Mouse (Mus musculus): ENCODE results near the gene Unc5a. TPM values are rescaled to one million over a fixed set of nuclear protein-coding genes. Genes with fewer than 3 reads are reported as not detected.

Unc5a gene
- total RNA-seq (2021), result 100 to 1,000 TPM; 109 to 110 TPM
- long read RNA-seq, experiment 1, transcript Unc5a-202 (15 exons, 3,827 nt), result major isoform, 34 of 107 reads
- long read RNA-seq, experiment 1, partial matches to known transcripts, result 59 of 107 reads
- long read RNA-seq, experiment 1, other reads (novel, unspliced or antisense), result 12 of 107 reads
- long read RNA-seq, experiment 2, transcript Unc5a-202 (15 exons, 3,827 nt), result major isoform, 49 of 130 reads
- long read RNA-seq, experiment 2, partial matches to known transcripts, result 58 of 130 reads
- long read RNA-seq, experiment 2, other reads (novel, unspliced or antisense), result 21 of 130 reads

- DNase-seq (ENCODE audit: low spot score in 2 of 2), result peak; percentile 83 to 85
These were observed at the start of gene Unc5a for GRCm38 (mm10) chr13:54948531-54949493. Gene Unc5a, plus strand, starts transcription at chr13:54949411.

DNA sequence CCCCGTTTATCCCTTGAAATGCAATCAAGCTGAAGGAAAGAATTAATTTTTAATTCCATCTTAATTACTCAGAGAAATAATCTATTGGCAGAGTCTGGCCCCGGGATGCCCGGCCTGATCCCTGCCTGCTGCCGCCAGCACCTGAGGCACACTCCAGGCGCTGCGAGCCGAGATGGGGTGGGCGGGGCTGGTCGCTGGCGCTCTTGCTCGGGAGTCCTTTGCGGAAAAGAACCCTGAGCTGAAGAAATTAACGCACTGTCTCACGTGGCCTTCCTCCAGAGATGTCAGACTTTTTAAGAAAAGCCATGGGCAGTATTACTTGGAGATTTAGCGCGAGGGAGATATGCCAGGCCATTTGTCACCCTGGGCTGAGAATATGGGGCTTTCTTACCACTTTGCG is 37.2 kb upstream of the Unc5a start:
- no peak for DNase-seq (ENCODE audit: low spot score in 2 of 2)

GRCm38 (mm10) chr13:54912894-54913621 is 36.2 kb upstream of the Unc5a start:
- no peak for DNase-seq (ENCODE audit: low spot score in 2 of 2)

GRCm38 (mm10) chr13:54916644-54917043 is 32.6 kb upstream of the Unc5a start:
- DNase-seq (ENCODE audit: low spot score in 2 of 2), result no peak

- no peak for DNase-seq (ENCODE audit: low spot score in 2 of 2)
These were observed 30.3 kb upstream of the Unc5a start for GRCm38 (mm10) chr13:54918910-54919309.

- DNase-seq (ENCODE audit: low spot score in 2 of 2), result no peak
These were observed 29.5 kb upstream of the Unc5a start for GRCm38 (mm10) chr13:54919666-54920065.

GRCm38 (mm10) chr13:54921700-54922099 is 27.5 kb upstream of the Unc5a start:
- DNase-seq (ENCODE audit: low spot score in 2 of 2), result no peak

DNA sequence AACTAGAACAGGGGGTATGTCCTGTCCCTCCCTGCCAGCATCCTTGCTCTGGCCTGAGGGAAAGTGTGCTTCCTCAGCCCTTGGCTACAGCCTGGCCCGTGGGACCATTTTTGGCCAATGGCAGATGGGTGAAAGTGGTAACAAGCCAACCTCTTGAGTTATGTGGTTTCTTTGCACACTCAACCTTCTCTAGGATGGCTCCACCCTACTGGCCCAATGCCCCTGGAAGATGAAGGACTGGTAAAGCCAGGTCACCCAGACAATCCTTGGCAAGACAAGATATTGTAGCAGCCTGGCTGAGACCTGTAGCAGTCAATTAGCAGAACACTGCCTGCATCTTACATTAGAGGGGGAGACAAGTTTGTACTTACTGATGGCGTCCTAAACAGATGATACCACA is 25.5 kb upstream of the Unc5a start:
- no peak for DNase-seq (ENCODE audit: low spot score in 2 of 2)

DNA sequence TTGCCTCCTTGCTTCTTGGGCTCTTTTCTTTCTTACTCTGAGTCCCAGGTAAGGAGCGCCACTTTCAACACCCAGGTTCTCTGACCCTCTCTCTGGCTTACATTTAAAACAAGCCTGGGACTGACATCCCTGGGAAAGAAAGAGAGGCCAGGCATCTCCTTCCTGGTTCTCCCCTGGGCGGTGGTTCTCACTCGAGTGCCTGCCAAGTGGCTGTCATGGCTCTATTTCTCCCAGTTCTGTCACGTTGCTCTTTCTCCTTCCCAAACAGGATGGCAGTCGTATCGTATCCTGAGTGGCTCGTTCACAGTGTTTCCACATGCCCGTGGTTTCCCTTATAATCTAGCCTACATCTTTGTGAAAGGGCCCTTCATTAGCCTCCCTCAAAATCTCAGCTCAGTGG is 23.7 kb upstream of the Unc5a start:
- no peak for DNase-seq (ENCODE audit: low spot score in 2 of 2)

GRCm38 (mm10) chr13:54926654-54927053 is 22.6 kb upstream of the Unc5a start:
- DNase-seq (ENCODE audit: low spot score in 2 of 2), result peak in 1 of 2 experiments; percentile 86

GRCm38 (mm10) chr13:54930123-54930522 is 19.1 kb upstream of the Unc5a start:
- no peak for DNase-seq (ENCODE audit: low spot score in 2 of 2)

GRCm38 (mm10) chr13:54934873-54935272 is 14.3 kb upstream of the Unc5a start:
- DNase-seq (ENCODE audit: low spot score in 2 of 2), result no peak

- DNase-seq (ENCODE audit: low spot score in 2 of 2), result peak; percentile 75 to 85
These were observed 13.0 kb upstream of the Unc5a start for GRCm38 (mm10) chr13:54936173-54936572.

GRCm38 (mm10) chr13:54937885-54938284 is 11.3 kb upstream of the Unc5a start:
- DNase-seq (ENCODE audit: low spot score in 2 of 2), result no peak

GRCm38 (mm10) chr13:54938493-54938892 is 10.7 kb upstream of the Unc5a start:
- DNase-seq (ENCODE audit: low spot score in 2 of 2), result no peak

DNA sequence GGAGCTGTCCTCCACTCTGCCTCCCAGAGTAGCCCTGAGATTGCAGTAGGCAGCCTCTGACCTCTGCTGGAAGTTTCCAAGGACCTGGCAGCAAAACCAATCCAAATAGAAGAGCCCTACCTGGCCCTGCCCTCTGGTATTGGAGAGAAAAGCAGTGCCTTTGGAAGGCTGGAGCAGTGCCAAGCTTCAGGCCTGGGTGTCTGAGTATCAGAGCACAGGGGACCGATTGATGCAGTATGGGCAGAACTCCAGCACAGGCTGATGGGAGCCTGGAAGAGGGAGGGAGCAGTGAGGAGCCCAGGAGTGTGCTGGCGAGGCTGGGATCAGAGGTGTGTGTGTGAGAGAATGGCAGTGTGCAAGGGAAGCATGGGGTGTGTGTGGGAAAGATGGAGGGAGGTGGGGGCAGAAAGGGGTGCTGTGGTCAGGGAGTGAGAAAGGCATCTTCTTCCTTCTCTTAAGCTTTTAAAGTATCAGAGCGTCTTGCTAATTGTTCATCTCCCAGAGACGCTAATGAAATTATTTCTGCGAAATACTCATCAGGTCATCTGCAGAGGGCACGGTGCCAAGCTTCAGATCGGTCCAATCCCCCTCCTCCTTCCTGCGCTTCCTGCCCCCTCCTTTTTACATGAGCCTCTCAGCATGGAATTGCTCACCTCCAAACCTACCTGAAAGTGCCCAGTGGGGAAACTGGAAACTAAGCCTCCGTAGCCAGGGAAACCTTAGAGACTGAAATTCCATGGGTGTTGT is 4.6 kb upstream of the Unc5a start:
- peak in 1 of 2 experiments; percentile 58 for DNase-seq (ENCODE audit: low spot score in 2 of 2)

GRCm38 (mm10) chr13:54945332-54945731 is 3.9 kb upstream of the Unc5a start:
- DNase-seq (ENCODE audit: low spot score in 2 of 2), result no peak

GRCm38 (mm10) chr13:54946406-54946805 is 2.8 kb upstream of the Unc5a start:
- DNase-seq (ENCODE audit: low spot score in 2 of 2), result no peak

- DNase-seq (ENCODE audit: low spot score in 2 of 2), result no peak
These were observed 381 bp downstream of the Unc5a start for GRCm38 (mm10) chr13:54949592-54949991.

GRCm38 (mm10) chr13:54950131-54950530 is 920 bp downstream of the Unc5a start:
- no peak for DNase-seq (ENCODE audit: low spot score in 2 of 2)

DNA sequence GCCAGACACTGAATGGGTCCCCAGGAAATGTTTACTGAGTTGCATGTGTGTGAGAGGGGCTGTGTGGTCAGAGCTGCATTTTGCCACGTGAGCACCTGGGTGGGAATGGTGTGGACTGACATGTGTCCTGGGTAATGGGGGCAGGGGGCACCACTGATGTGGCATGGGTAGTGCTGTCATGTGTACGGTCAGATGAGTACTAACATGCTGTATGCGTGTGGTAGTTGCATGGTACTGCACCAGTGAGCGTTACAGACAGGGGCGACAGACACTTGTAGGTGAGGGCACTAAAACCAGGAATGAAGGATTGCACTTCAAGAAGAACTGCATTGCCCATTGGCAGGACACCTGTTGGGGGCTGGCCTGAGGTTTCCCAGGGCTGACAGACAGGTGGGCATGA is 2.0 kb downstream of the Unc5a start:
- no peak for DNase-seq (ENCODE audit: low spot score in 2 of 2)

All from layer of hippocampus, postnatal 14 days (tissue).